Mouse (Mus musculus): ENCODE data around the gene Cntnap2. TPM values are rescaled to one million over a fixed set of nuclear protein-coding genes. Genes with fewer than 3 reads are reported as not detected.
"Not testable (repeated sequence)": the region's sequence is repeated elsewhere in the genome, so short reads cannot be mapped to it uniquely, and the experiment has no call there.

The Cntnap2 gene
- total RNA-seq, 1 experiment from 2014 or later = 1.3 TPM

- no peak for DNase-seq
Observed at GRCm38 (mm10) chr6:47004430-47004829, 1945.3 kb downstream of the Cntnap2 start.

- DNase-seq = no peak
Observed at GRCm38 (mm10) chr6:47012933-47013332, 1953.8 kb downstream of the Cntnap2 start.

DNA sequence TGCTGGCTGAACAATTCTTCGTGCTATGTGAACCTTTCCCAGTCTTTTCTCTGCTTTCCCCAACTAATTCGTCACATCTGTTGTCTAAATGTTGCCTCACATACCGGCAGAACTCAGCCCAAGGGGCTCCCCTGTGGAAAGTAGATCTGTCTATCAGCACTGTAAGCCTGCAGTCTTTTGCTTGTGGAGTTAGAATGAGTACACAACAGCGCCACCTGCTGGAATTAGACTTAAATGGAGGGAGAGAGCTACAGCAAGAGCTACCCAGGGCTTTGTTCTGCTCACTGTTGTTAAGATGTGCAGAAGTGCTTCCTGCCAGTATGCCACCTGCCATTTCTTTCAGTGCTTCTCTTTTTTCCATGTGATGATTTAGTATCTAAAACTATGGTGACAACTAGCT is 1954.4 kb downstream of the Cntnap2 start:
- DNase-seq = peak; percentile 85

DNA sequence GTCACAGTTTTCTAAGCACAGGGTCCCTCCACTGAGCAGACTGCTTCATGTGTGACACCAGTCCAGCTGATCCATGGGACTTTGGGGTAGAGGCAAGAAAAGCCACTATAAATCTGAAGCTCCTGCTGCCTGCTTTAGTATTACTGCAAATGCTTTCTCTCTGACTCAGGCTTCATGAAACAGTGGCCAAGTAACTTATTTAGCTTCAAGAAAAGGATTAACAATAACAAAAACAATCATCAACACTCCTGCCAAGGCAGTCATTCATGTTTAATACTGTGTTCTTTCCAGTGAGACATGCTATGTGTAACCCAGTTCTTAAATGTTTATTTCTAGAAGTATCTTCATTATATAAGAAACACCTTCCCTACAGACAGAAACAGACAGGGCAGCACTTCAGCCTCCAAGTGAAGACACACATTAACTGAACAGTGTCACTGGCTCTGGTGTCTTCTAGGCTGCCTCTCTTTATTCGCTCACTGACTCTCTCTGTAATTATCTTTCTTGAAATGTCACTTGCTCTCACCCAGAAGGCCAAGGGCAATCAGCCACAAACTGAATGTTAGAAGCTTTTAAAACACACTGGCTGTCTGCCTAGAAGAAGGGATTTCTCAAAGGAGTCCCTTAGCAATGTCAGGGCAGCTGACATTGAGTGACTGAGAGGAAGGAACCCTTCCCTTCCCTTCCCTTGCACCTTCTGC is 1955.9 kb downstream of the Cntnap2 start:
- no peak for DNase-seq

- no peak for DNase-seq
Observed at GRCm38 (mm10) chr6:47026064-47026686, 1967.0 kb downstream of the Cntnap2 start.

DNA sequence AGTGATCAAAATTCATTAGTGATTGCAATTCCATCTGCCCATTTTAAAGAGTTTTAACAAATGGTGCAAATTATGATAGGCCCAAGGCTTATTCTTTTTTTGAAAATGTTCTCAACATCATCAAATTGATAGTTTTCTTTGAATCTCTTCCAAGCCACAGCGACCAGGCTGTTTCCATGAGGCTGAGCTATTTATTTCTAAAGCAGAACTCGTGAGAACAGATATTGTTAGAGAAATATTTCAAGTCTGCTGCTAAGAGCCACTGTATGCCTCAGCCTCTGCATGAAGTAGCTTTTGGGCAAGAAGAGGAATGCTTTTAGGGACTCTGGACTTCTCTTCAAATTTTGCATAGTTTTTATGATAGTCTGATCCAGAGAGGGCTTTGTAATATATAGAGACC is 1972.2 kb downstream of the Cntnap2 start:
- DNase-seq = no peak

- DNase-seq = no peak
Observed at GRCm38 (mm10) chr6:47042602-47043001, 1983.4 kb downstream of the Cntnap2 start.

DNA sequence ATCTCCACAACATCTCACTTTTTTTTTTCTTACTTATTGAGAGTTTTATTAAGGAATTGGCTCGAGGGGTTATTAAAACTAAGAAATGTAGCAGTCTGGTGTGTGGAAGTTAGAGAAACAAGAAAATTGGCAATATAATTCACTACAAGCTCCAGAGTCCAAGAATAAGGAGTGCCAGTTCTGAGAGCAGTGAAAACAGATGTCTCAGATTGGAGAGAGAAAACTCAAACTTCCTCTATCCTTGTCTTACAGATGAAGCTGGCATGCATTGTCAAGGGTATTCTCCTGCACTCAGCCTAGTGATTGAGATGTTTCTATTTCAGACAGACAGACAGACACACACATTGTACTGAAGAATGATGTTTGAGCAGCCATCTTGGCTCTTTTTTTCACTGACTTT is 1984.4 kb downstream of the Cntnap2 start:
- no peak for DNase-seq

- no peak for DNase-seq
Observed at GRCm38 (mm10) chr6:47044385-47045200, 1985.4 kb downstream of the Cntnap2 start.

GRCm38 (mm10) chr6:47049051-47049450 is 1989.9 kb downstream of the Cntnap2 start:
- DNase-seq = no peak

GRCm38 (mm10) chr6:47050319-47051222 is 1991.4 kb downstream of the Cntnap2 start:
- DNase-seq = no peak

- no peak for DNase-seq
Observed at GRCm38 (mm10) chr6:47061341-47061740, 2002.2 kb downstream of the Cntnap2 start.

GRCm38 (mm10) chr6:47089998-47090397 is 2030.8 kb downstream of the Cntnap2 start:
- DNase-seq = no peak

GRCm38 (mm10) chr6:47104951-47105350 is 2045.8 kb downstream of the Cntnap2 start:
- DNase-seq = no peak

- DNase-seq = no peak
Observed at GRCm38 (mm10) chr6:47109582-47110220, 2050.5 kb downstream of the Cntnap2 start.

DNA sequence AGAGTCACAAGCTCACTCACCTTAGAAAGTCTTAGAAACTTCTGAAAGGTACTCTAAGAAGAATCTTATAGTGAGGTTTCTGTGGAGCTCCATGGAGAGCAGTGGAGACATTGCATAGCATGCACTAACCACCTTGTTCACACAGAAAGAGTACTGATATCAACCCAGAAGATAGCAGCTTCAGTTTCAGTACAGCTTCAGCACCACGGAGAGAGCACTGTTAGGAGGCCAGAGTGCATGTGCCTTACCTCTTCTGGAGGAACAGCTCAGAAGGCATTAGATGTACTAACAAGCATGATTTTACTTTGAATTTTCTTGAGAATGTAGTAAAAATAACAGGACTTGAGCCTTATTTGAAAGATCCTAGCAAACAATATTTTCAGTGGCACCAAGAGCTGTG is 2074.9 kb downstream of the Cntnap2 start:
- DNase-seq = not testable (repeated sequence)

- not testable (repeated sequence) for DNase-seq
Observed at GRCm38 (mm10) chr6:47153018-47153417, 2093.9 kb downstream of the Cntnap2 start.

GRCm38 (mm10) chr6:47174580-47175294 is 2115.6 kb downstream of the Cntnap2 start:
- DNase-seq = not testable (repeated sequence)

GRCm38 (mm10) chr6:47175356-47176156 is 2116.4 kb downstream of the Cntnap2 start:
- DNase-seq = peak; percentile 18

DNA sequence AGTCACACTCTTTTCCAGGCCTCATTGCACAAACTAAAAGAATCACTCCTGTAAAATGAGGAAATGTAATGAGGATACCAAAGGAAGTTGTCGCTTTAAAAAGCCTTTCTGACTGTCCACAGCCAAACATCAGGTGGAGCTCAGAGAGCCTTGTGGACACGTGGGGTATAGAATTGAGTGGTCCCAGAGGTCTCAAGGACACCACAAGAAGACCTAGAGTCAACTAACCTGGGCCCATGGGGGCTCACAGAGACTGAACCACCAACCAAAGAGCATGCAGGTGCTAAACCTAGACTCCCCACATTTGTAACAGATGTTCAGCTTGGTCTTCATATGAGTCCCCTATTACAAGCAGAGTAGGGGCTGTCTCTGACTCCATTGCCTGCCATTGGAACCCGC is 2117.0 kb downstream of the Cntnap2 start:
- DNase-seq = not testable (repeated sequence)

Data from adrenal gland, postnatal 14 days (tissue).